Mouse (Mus musculus): ENCODE measurements at regions not wholly inside any gene's neighbourhood (a gene's known extent, or its start where the extent isn't known, plus 50 kb on each side); places are given as distances from the start of the nearest gene placed in this dataset.

DNA sequence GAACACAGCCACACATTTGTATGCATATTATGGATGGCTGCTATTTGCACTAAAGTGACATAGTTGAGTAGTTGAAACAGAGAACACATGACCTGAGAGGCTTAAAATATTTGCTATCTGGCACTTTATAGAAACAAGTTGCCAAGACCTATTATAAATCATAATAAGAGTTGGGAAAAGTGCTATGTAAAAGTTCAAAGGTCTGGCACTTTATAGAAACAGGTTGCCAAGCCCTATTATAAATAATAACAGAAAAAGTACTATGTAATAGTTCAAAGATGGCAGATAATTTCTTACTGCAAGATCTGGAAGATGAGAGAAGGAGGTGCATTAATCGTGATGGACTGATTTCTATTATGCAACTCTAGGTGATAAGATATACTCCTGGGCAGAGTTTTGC, 320.2 kb downstream of the Tfap2b start:
- Histone ChIP-seq H3K9me3 (ENCODE audit: control insufficient read depth, low read length) (no peaks in the 10 kb centered on the region), H3K4me2 (replicated peaks; ENCODE audit: low read depth, low read length) (no peak overlapping the region), H3K9ac (ENCODE audit: low read depth, low read length) (no peak overlapping the region), H3K27me3 (ENCODE audit: control insufficient read depth, insufficient read depth, low read length) (no peaks in the 10 kb centered on the region), H3K4me1 (ENCODE audit: control insufficient read depth, insufficient read depth, low read length) (no peaks in the 10 kb centered on the region), H3K4me3 (ENCODE audit: low read length) (no peak overlapping the region), H3K36me3 (ENCODE audit: control insufficient read depth, insufficient read depth, low read length) (no peaks in the 10 kb centered on the region), H3K27ac (ENCODE audit: low read depth, low read length) (no peak overlapping the region)
- WGBS, result 72% methylated on average over 1 of the region's 1 CpGs
- no peak for ATAC-seq (ENCODE audit: low FRiP score, low TSS enrichment)

- H3K4me1 ChIP-seq (ENCODE audit: control insufficient read depth, insufficient read depth, low read length), result no peaks in the 10 kb centered on the region
- no peaks in the 10 kb centered on the region for H3K36me3 ChIP-seq (ENCODE audit: control insufficient read depth, insufficient read depth, low read length)
- no peak overlapping the region for H3K4me3 ChIP-seq (ENCODE audit: low read length)
- H3K9me3 ChIP-seq (ENCODE audit: control insufficient read depth, low read length), result no peaks in the 10 kb centered on the region
- no peak overlapping the region for H3K9ac ChIP-seq (ENCODE audit: low read depth, low read length)
- no peak for ATAC-seq (ENCODE audit: low FRiP score, low TSS enrichment)
- no peaks in the 10 kb centered on the region for H3K27me3 ChIP-seq (ENCODE audit: control insufficient read depth, insufficient read depth, low read length)
- H3K27ac ChIP-seq (ENCODE audit: low read depth, low read length), result no peak overlapping the region
- H3K4me2 ChIP-seq (replicated peaks; ENCODE audit: low read depth, low read length), result no peak overlapping the region
- 60% methylated on average over 1 of the region's 1 CpGs for WGBS
These were observed 322.7 kb downstream of the Tfap2b start for GRCm38 (mm10) chr1:19531406-19531805.

GRCm38 (mm10) chr1:19534990-19535389, 326.3 kb downstream of the Tfap2b start:
- H3K27me3 ChIP-seq (ENCODE audit: control insufficient read depth, insufficient read depth, low read length), result no peaks in the 10 kb centered on the region
- 42% methylated on average over 2 of the region's 2 CpGs for WGBS
- no peak overlapping the region for H3K4me2 ChIP-seq (replicated peaks; ENCODE audit: low read depth, low read length)
- H3K4me1 ChIP-seq (ENCODE audit: control insufficient read depth, insufficient read depth, low read length), result no peaks in the 10 kb centered on the region
- H3K36me3 ChIP-seq (ENCODE audit: control insufficient read depth, insufficient read depth, low read length), result no peaks in the 10 kb centered on the region
- H3K9ac ChIP-seq (ENCODE audit: low read depth, low read length), result no peak overlapping the region
- no peak overlapping the region for H3K27ac ChIP-seq (ENCODE audit: low read depth, low read length)
- ATAC-seq (ENCODE audit: low FRiP score, low TSS enrichment), result no peak
- H3K9me3 ChIP-seq (ENCODE audit: control insufficient read depth, low read length), result no peaks in the 10 kb centered on the region
- H3K4me3 ChIP-seq (ENCODE audit: low read length), result no peak overlapping the region

GRCm38 (mm10) chr1:19543011-19543410, 334.3 kb downstream of the Tfap2b start:
- H3K9me3 ChIP-seq (ENCODE audit: control insufficient read depth, low read length), result no peaks in the 10 kb centered on the region
- WGBS, result 79% methylated on average over 1 of the region's 1 CpGs
- H3K4me1 ChIP-seq (ENCODE audit: control insufficient read depth, insufficient read depth, low read length), result no peaks in the 10 kb centered on the region
- H3K9ac ChIP-seq (ENCODE audit: low read depth, low read length), result no peak overlapping the region
- no peak overlapping the region for H3K27ac ChIP-seq (ENCODE audit: low read depth, low read length)
- no peak overlapping the region for H3K4me3 ChIP-seq (ENCODE audit: low read length)
- H3K36me3 ChIP-seq (ENCODE audit: control insufficient read depth, insufficient read depth, low read length), result no peaks in the 10 kb centered on the region
- ATAC-seq (ENCODE audit: low FRiP score, low TSS enrichment), result no peak
- no peak overlapping the region for H3K4me2 ChIP-seq (replicated peaks; ENCODE audit: low read depth, low read length)
- H3K27me3 ChIP-seq (ENCODE audit: control insufficient read depth, insufficient read depth, low read length), result no peaks in the 10 kb centered on the region

- no peaks in the 10 kb centered on the region for H3K36me3 ChIP-seq (ENCODE audit: control insufficient read depth, insufficient read depth, low read length)
- H3K9me3 ChIP-seq (ENCODE audit: control insufficient read depth, low read length), result no peaks in the 10 kb centered on the region
- no peak overlapping the region for H3K9ac ChIP-seq (ENCODE audit: low read depth, low read length)
- no peak overlapping the region for H3K4me3 ChIP-seq (ENCODE audit: low read length)
- ATAC-seq (ENCODE audit: low FRiP score, low TSS enrichment), result no peak
- H3K4me2 ChIP-seq (replicated peaks; ENCODE audit: low read depth, low read length), result no peak overlapping the region
- WGBS, result 64% methylated on average over 3 of the region's 3 CpGs
- no peaks in the 10 kb centered on the region for H3K4me1 ChIP-seq (ENCODE audit: control insufficient read depth, insufficient read depth, low read length)
- no peak overlapping the region for H3K27ac ChIP-seq (ENCODE audit: low read depth, low read length)
- H3K27me3 ChIP-seq (ENCODE audit: control insufficient read depth, insufficient read depth, low read length), result no peaks in the 10 kb centered on the region
These were observed 357.0 kb downstream of the Tfap2b start for GRCm38 (mm10) chr1:19565755-19566154.

DNA sequence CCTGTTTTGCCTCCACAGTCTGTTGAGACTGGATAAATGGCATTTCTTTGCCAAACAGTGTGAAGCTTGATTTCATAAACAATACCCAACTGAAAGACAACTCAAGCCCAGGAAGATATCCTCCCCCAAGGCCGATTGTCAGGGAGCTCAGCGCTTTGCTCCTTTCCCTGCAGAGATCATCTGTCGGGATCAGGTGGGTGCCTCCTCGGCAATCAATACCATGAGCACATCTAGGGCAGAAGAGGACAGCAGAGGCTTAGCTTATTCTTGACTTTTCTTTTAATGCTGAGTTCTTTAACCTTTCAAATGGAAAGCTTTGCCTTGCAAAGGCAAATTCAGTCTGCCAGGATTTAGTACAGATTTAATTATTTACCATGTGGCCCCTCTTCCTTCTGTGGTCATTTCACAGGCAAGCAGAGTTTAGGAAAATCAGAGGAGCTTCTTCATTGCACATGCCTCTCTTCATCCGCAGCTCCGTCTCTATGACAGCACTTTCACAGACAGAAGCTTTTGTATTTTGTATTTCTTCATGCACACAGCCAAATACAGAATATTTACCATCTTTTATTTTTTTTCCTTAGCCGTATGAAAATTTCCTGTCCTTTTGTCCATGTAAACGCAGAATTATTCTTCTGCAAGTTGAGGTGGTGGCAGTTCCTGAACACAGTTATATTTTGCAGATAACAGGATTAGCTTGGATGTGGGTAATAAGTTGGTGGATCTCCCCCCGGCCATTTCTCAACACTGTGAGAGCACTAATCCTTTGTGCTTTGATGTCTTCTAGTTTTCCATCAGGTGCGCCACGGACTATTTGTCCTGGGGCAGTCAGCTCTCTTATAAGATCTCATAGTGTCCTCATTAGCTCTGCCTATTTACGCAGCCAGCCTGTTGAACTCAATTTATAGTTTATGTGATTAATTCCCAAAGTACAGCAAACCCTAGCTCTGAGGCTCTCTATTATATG, 374.6 kb downstream of the Tfap2b start:
- no peak for ATAC-seq (ENCODE audit: low FRiP score, low TSS enrichment)
- Histone ChIP-seq H3K4me1 (ENCODE audit: control insufficient read depth, insufficient read depth, low read length) (no peaks in the 10 kb centered on the region), H3K9ac (ENCODE audit: low read depth, low read length) (no peak overlapping the region), H3K36me3 (ENCODE audit: control insufficient read depth, insufficient read depth, low read length) (no peaks in the 10 kb centered on the region), H3K27me3 (ENCODE audit: control insufficient read depth, insufficient read depth, low read length) (no peaks in the 10 kb centered on the region), H3K9me3 (ENCODE audit: control insufficient read depth, low read length) (no peaks in the 10 kb centered on the region), H3K4me3 (ENCODE audit: low read length) (no peak overlapping the region), H3K4me2 (replicated peaks; ENCODE audit: low read depth, low read length) (no peak overlapping the region), H3K27ac (ENCODE audit: low read depth, low read length) (no peak overlapping the region)
- 62% methylated on average over 12 of the region's 12 CpGs for WGBS

DNA sequence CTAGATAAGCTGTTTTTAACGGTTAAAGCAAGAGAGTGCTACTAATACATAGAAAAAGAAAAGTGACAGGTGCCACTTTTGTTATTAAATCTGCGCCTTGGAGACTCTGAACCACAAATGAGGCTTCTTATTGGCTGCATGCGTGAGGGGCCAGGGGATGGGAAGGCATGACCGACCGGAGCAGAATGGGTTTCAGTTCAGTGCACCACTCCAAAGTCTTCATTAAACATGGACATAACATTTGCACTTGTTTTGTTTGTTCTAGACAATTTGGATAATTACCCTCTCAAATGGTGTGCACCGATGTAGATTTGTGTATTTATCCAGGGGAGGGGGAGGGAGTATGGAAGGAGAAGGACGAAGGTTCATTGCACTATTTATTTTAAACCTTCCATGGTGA, 396.8 kb downstream of the Tfap2b start:
- WGBS, result 59% methylated on average over 7 of the region's 7 CpGs

GRCm38 (mm10) chr1:19615688-19616087, 407.0 kb downstream of the Tfap2b start:
- H3K4me3 ChIP-seq (ENCODE audit: low read length), result no peak overlapping the region
- no peaks in the 10 kb centered on the region for H3K36me3 ChIP-seq (ENCODE audit: control insufficient read depth, insufficient read depth, low read length)
- no peak overlapping the region for H3K4me2 ChIP-seq (replicated peaks; ENCODE audit: low read depth, low read length)
- no peak for ATAC-seq (ENCODE audit: low FRiP score, low TSS enrichment)
- H3K27me3 ChIP-seq (ENCODE audit: control insufficient read depth, insufficient read depth, low read length), result no peaks in the 10 kb centered on the region
- 76% methylated on average over 4 of the region's 4 CpGs for WGBS
- H3K9ac ChIP-seq (ENCODE audit: low read depth, low read length), result no peak overlapping the region
- no peaks in the 10 kb centered on the region for H3K4me1 ChIP-seq (ENCODE audit: control insufficient read depth, insufficient read depth, low read length)
- no peaks in the 10 kb centered on the region for H3K9me3 ChIP-seq (ENCODE audit: control insufficient read depth, low read length)
- H3K27ac ChIP-seq (ENCODE audit: low read depth, low read length), result no peak overlapping the region

More for the DNA sequence above, 396.8 kb downstream of the Tfap2b start:
- peak; percentile 64; the same call in 1 of the 2 replicates for ATAC-seq (ENCODE audit: low FRiP score, low TSS enrichment)
- Histone ChIP-seq H3K4me3 (ENCODE audit: low read length) (no peak overlapping the region), H3K9ac (ENCODE audit: low read depth, low read length) (no peak overlapping the region), H3K36me3 (ENCODE audit: control insufficient read depth, insufficient read depth, low read length) (no peaks in the 10 kb centered on the region), H3K27ac (ENCODE audit: low read depth, low read length) (no peak overlapping the region), H3K4me2 (replicated peaks; ENCODE audit: low read depth, low read length) (no peak overlapping the region), H3K4me1 (ENCODE audit: control insufficient read depth, insufficient read depth, low read length) (no peaks in the 10 kb centered on the region), H3K9me3 (ENCODE audit: control insufficient read depth, low read length) (no peaks in the 10 kb centered on the region), H3K27me3 (ENCODE audit: control insufficient read depth, insufficient read depth, low read length) (no peaks in the 10 kb centered on the region)

- Histone ChIP-seq H3K4me3 (ENCODE audit: low read length) (no peak overlapping the region), H3K9ac (ENCODE audit: low read depth, low read length) (no peak overlapping the region), H3K27ac (ENCODE audit: low read depth, low read length) (no peak overlapping the region), H3K9me3 (ENCODE audit: control insufficient read depth, low read length) (no peaks in the 10 kb centered on the region), H3K36me3 (ENCODE audit: control insufficient read depth, insufficient read depth, low read length) (no peaks in the 10 kb centered on the region), H3K4me1 (ENCODE audit: control insufficient read depth, insufficient read depth, low read length) (no peaks in the 10 kb centered on the region), H3K4me2 (replicated peaks; ENCODE audit: low read depth, low read length) (no peak overlapping the region), H3K27me3 (ENCODE audit: control insufficient read depth, insufficient read depth, low read length) (no peaks in the 10 kb centered on the region)
- WGBS, result 80% methylated on average over 8 of the region's 8 CpGs
- no peak for ATAC-seq (ENCODE audit: low FRiP score, low TSS enrichment)
These were observed 430.4 kb downstream of the Tfap2b start for GRCm38 (mm10) chr1:19639136-19639535.

Data from kidney, embryonic 14.5 days (tissue).